Mouse (Mus musculus): ENCODE measurements at regions not wholly inside any gene's neighbourhood (a gene's known extent, or its start where the extent isn't known, plus 50 kb on each side); places are given as distances from the start of the nearest gene placed in this dataset.

DNA sequence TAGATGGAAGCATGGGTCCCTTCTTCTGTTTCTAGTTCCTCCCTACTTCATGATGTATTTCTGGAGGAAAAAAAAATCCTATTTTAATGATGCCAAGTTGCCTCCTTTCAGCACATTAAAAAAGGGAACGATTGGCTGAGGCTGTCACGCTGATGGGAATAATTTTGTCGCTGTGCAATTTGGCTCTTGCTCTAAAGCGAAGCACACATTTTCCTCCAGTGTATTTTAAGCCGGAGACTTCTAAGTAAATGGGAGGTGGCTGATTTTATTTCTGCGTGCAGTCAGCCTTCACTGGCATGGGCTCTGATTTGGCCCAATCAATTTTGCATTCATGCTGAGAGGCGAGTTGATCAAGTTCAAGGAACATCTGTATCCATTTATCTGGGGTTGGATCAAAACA lies 234.0 kb upstream of the Xylt1 start:
- 89% methylated on average over 7 of the region's 7 CpGs for WGBS
- H3K36me3 ChIP-seq = no peaks in the 10 kb centered on the region
- no peak for ATAC-seq (ENCODE audit: insufficient read depth, low FRiP score, low read depth)
- H3K27ac ChIP-seq = no peak overlapping the region
- H3K4me1 ChIP-seq = no peaks in the 10 kb centered on the region
- no peaks in the 10 kb centered on the region for H3K9me3 ChIP-seq
- H3K9ac ChIP-seq = no peak overlapping the region
- no peak overlapping the region for H3K4me2 ChIP-seq
- H3K27me3 ChIP-seq (replicated peaks) = no peaks in the 10 kb centered on the region
- H3K4me3 ChIP-seq (replicated peaks) = no peak overlapping the region

DNA sequence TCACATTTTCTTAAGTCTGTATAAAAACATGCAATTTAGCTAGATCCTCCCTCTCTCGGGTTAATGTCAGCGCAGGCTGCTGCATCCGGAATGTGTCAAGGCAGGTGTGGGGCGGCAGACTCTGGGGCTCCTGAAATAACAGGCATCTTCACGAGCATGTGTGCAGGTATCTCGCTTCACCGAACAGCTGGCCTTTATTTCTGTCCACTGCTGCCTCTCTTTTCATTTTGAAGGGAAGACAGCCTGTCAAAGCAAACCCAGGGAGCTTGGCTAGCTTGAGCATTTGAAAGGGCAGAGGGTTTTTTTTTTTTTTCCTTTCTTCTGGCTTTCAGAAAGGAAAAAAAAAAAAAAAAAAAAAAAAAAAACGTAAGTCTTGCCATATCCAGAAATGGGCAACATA lies 230.4 kb upstream of the Xylt1 start:
- H3K4me3 ChIP-seq (replicated peaks) = no peak overlapping the region
- no peak overlapping the region for H3K4me2 ChIP-seq
- H3K9me3 ChIP-seq = no peaks in the 10 kb centered on the region
- no peak for ATAC-seq (ENCODE audit: insufficient read depth, low FRiP score, low read depth)
- H3K27ac ChIP-seq = no peak overlapping the region
- 35% methylated on average over 8 of the region's 8 CpGs for WGBS
- H3K36me3 ChIP-seq = no peaks in the 10 kb centered on the region
- H3K4me1 ChIP-seq = no peaks in the 10 kb centered on the region
- H3K27me3 ChIP-seq (replicated peaks) = no peaks in the 10 kb centered on the region
- H3K9ac ChIP-seq = no peak overlapping the region

- no peak for ATAC-seq (ENCODE audit: insufficient read depth, low FRiP score, low read depth)
- 51% methylated on average over 5 of the region's 5 CpGs for WGBS
- H3K4me1 ChIP-seq = no peaks in the 10 kb centered on the region
Measured at GRCm38 (mm10) chr7:117153826-117154550, 226.8 kb upstream of the Xylt1 start.

DNA sequence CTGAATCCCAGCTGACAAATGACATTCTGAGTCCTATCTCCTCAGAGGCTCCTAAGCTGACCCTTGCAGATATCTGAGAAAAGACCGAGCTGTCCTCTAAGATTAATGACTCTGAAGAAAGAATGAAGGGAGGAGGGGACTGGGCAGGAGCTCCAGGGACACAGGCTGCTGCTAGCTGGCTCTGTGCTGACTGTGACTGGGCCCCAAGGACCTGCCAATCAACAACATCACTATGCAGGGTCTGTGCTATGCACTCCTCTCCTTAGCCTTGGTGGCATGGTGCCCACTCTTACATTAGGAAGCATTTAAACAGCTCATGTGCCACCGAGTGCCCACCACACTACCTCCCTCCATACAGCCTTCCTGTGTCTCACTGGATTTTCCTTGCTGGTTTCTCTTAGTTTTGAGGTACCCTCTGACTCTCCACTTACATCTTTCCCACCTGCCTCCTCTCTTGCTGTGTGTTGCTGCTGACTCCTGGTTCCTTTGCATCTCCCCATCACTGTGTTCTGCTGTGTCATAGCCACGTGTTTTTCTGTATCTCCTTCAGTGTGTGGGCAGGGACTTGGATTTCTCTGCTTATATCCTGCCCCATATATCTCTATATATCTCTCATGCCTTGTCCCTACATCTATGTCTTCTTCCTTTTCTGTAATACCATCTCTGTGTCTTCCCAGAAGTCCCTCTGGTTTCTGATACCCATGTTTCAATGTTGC lies 219.4 kb upstream of the Xylt1 start:
- no peaks in the 10 kb centered on the region for H3K27me3 ChIP-seq (replicated peaks)
- 33% methylated on average over 3 of the region's 3 CpGs for WGBS
- H3K4me1 ChIP-seq = no peaks in the 10 kb centered on the region
- H3K36me3 ChIP-seq = no peaks in the 10 kb centered on the region
- H3K4me2 ChIP-seq = no peak overlapping the region
- no peaks in the 10 kb centered on the region for H3K9me3 ChIP-seq
- no peak overlapping the region for H3K4me3 ChIP-seq (replicated peaks)
- 0 out of 2 replicates have a peak, but pooled peaks have one; percentile 43 for ATAC-seq (ENCODE audit: insufficient read depth, low FRiP score, low read depth)
- H3K9ac ChIP-seq = no peak overlapping the region
- H3K27ac ChIP-seq = no peak overlapping the region

More at GRCm38 (mm10) chr7:117153826-117154550, 226.8 kb upstream of the Xylt1 start:
- no peaks in the 10 kb centered on the region for H3K36me3 ChIP-seq
- no peaks in the 10 kb centered on the region for H3K9me3 ChIP-seq
- no peak overlapping the region for H3K9ac ChIP-seq
- no peak overlapping the region for H3K4me2 ChIP-seq
- no peaks in the 10 kb centered on the region for H3K27me3 ChIP-seq (replicated peaks)
- H3K4me3 ChIP-seq (replicated peaks) = no peak overlapping the region
- no peak overlapping the region for H3K27ac ChIP-seq

DNA sequence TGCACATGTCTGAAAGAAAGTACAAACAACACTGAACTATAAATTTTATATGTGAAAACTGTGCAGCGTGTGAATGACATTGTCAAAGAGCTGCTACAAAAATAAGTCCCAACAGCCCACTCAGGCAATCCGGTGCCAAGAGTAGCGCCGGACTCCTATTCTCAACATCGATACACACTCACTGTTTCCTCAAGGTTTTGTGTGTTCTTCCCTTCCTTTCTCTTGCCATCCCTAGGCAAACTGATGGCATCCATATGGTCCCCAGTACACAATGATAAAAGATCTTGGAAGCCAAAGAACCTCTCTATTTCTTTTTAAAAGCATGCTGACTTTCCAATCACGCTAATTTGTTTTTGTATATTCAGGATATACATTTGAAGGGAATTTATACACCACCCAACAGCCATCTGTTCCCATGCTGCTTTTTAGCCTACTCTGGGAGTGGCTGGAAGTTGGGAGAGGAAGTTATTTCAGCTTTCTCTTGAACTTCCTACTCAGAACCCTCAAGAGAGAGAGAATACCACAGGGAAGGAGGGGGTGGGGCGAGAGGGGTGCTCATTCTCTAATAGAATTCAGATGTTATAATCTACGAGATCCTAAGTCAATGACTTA lies 205.9 kb upstream of the Xylt1 start:
- no peak for ATAC-seq (ENCODE audit: insufficient read depth, low FRiP score, low read depth)
- Histone ChIP-seq H3K4me1 (no peaks in the 10 kb centered on the region), H3K36me3 (no peaks in the 10 kb centered on the region), H3K4me2 (no peak overlapping the region), H3K9me3 (no peaks in the 10 kb centered on the region), H3K27me3 (replicated peaks) (no peaks in the 10 kb centered on the region), H3K9ac (no peak overlapping the region), H3K27ac (no peak overlapping the region), H3K4me3 (replicated peaks) (no peak overlapping the region)
- WGBS = 68% methylated on average over 8 of the region's 8 CpGs

- Histone ChIP-seq H3K27ac (no peak overlapping the region), H3K4me2 (no peak overlapping the region), H3K36me3 (no peaks in the 10 kb centered on the region), H3K4me1 (no peaks in the 10 kb centered on the region), H3K9ac (no peak overlapping the region), H3K9me3 (no peaks in the 10 kb centered on the region), H3K27me3 (replicated peaks) (no peaks in the 10 kb centered on the region), H3K4me3 (replicated peaks) (no peak overlapping the region)
- 43% methylated on average over 1 of the region's 1 CpGs for WGBS
- no peak for ATAC-seq (ENCODE audit: insufficient read depth, low FRiP score, low read depth)
Measured at GRCm38 (mm10) chr7:117184011-117184410, 196.8 kb upstream of the Xylt1 start.

- H3K9ac ChIP-seq = no peak overlapping the region
- WGBS = 95% methylated on average over 1 of the region's 1 CpGs
- no peak overlapping the region for H3K27ac ChIP-seq
- H3K4me3 ChIP-seq (replicated peaks) = no peak overlapping the region
- H3K36me3 ChIP-seq = no peaks in the 10 kb centered on the region
- H3K27me3 ChIP-seq (replicated peaks) = no peaks in the 10 kb centered on the region
- no peaks in the 10 kb centered on the region for H3K9me3 ChIP-seq
- H3K4me1 ChIP-seq = no peaks in the 10 kb centered on the region
- H3K4me2 ChIP-seq = no peak overlapping the region
- ATAC-seq (ENCODE audit: insufficient read depth, low FRiP score, low read depth) = no peak
Measured at GRCm38 (mm10) chr7:117185891-117186290, 194.9 kb upstream of the Xylt1 start.

DNA sequence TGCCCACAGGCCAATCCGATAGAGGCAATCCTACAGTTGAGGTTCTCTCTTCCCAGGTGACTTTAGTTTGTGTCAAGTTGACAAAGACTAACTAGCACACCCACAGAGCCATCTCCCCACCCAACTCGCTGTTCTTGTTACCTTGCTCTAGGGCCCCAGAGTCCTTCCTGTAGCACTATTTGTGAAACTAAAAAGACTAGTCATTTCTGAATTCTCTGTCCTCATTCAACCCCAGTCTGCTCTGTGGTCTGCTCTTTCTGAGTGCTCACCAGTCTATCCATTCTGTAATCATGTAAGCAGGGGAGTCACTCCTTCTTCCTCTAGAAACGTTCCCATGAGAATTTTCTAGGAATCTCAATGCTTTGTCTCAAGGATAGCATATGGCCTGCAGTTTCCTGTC lies 184.2 kb upstream of the Xylt1 start:
- 71% methylated on average over 3 of the region's 3 CpGs for WGBS
- H3K9me3 ChIP-seq = no peaks in the 10 kb centered on the region
- ATAC-seq (ENCODE audit: insufficient read depth, low FRiP score, low read depth) = no peak

DNA sequence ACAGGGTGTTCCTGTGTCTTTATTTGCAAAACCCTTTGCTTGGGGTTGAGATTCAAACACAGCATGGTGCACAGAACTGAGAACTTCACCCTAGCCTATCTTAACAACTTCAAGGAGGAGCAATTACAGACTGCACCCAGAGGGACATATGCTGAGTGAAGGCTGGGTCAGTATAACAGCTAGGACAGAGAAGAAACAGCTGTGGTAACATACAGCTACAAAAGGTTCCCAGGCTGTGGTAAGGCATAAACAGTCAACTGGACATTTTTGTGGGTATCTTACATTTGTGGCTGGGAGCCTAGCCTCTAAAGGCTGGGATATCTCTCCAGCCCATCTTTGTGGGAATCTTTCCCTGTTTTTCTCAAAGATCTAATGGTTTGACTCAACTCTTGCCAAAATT lies 154.5 kb upstream of the Xylt1 start:
- no peak overlapping the region for H3K4me2 ChIP-seq
- no peaks in the 10 kb centered on the region for H3K4me1 ChIP-seq
- H3K9me3 ChIP-seq = no peaks in the 10 kb centered on the region
- H3K27ac ChIP-seq = no peak overlapping the region
- no peak overlapping the region for H3K9ac ChIP-seq
- ATAC-seq (ENCODE audit: insufficient read depth, low FRiP score, low read depth) = no peak
- no peaks in the 10 kb centered on the region for H3K27me3 ChIP-seq (replicated peaks)
- no peaks in the 10 kb centered on the region for H3K36me3 ChIP-seq
- no peak overlapping the region for H3K4me3 ChIP-seq (replicated peaks)

More for the DNA sequence above, 184.2 kb upstream of the Xylt1 start:
- Histone ChIP-seq H3K36me3 (no peaks in the 10 kb centered on the region), H3K9ac (no peak overlapping the region), H3K27me3 (replicated peaks) (no peaks in the 10 kb centered on the region), H3K4me1 (no peaks in the 10 kb centered on the region), H3K27ac (no peak overlapping the region), H3K4me2 (no peak overlapping the region), H3K4me3 (replicated peaks) (no peak overlapping the region)

GRCm38 (mm10) chr7:117229619-117230018 lies 151.2 kb upstream of the Xylt1 start:
- Histone ChIP-seq H3K4me1 (no peaks in the 10 kb centered on the region), H3K27ac (no peak overlapping the region), H3K4me2 (no peak overlapping the region), H3K9ac (no peak overlapping the region), H3K27me3 (replicated peaks) (no peaks in the 10 kb centered on the region), H3K4me3 (replicated peaks) (no peak overlapping the region), H3K36me3 (no peaks in the 10 kb centered on the region), H3K9me3 (no peaks in the 10 kb centered on the region)
- 21% methylated on average over 5 of the region's 5 CpGs for WGBS
- no peak for ATAC-seq (ENCODE audit: insufficient read depth, low FRiP score, low read depth)

DNA sequence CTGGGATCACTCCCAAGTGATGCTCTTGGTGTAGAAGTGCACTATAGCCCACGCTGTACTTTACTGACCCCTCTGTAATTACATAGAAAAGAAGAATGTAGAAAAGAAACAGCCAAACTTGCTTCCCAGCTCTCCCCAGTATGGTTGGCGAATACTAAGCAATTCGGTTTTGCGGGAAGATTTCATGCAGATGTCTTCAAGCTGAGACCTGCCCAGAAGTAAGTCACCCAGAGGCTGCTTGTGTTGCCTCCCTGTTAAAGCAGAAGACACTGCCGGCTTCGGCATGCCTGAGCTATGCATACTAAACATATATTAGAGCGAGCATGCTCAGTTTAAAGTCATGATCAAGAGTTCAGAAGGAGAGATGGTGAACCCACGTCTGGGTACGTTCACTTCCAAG lies 124.0 kb upstream of the Xylt1 start:
- H3K36me3 ChIP-seq = no peaks in the 10 kb centered on the region

DNA sequence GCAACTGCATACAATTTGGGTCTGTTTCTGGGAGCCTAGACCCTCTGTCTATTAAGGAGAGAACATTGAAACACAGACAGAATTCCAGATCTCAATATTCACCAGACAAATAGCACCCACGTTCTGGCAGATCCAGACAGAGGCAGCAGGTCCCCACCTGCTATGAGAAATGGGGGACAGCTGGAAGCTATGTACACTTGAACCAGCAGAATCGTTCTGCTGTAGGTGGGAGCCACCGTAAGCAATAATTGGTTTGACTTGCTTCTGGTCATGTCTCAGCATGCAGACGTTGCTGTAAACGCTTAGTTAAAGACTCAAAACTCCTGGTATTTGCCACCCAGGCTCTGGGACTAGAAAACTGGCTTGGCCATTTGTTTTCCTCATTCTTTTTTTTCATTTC lies 122.2 kb upstream of the Xylt1 start:
- Histone ChIP-seq H3K36me3 (no peaks in the 10 kb centered on the region), H3K9me3 (no peaks in the 10 kb centered on the region), H3K4me1 (no peaks in the 10 kb centered on the region), H3K27me3 (replicated peaks) (no peaks in the 10 kb centered on the region), H3K4me3 (replicated peaks) (no peak overlapping the region), H3K9ac (no peak overlapping the region), H3K4me2 (no peak overlapping the region), H3K27ac (peak overlapping the region; percentile 59; the same call in 1 of the 2 replicates)
- 60% methylated on average over 5 of the region's 5 CpGs for WGBS
- ATAC-seq (ENCODE audit: insufficient read depth, low FRiP score, low read depth) = no peak

More for the DNA sequence above, 124.0 kb upstream of the Xylt1 start:
- no peak overlapping the region for H3K4me2 ChIP-seq
- H3K9ac ChIP-seq = no peak overlapping the region
- no peak overlapping the region for H3K4me3 ChIP-seq (replicated peaks)
- ATAC-seq (ENCODE audit: insufficient read depth, low FRiP score, low read depth) = no peak
- peak overlapping the region; percentile 33; the same call in 1 of the 2 replicates for H3K27ac ChIP-seq
- no peaks in the 10 kb centered on the region for H3K27me3 ChIP-seq (replicated peaks)
- H3K9me3 ChIP-seq = no peaks in the 10 kb centered on the region
- 83% methylated on average over 9 of the region's 9 CpGs for WGBS
- no peaks in the 10 kb centered on the region for H3K4me1 ChIP-seq
